Mouse (Mus musculus) heart, embryonic 13.5 days (tissue): Measurements from ENCODE around the gene Phyh. TPM values are rescaled to one million over a fixed set of nuclear protein-coding genes. Genes with fewer than 3 reads are reported as not detected.

Source experiments
- ATAC-seq: fragments of 200-750 bp; cut with Nextera tagmentation; 2 replicates; pipeline ENCODE4 v1.8.0; 2017; ENCODE audit warnings: moderate TSS enrichment; ENCODE audit not compliant: insufficient number of reproducible peaks, low FRiP score, low TSS enrichment; ENCODE audit errors: extremely low read depth
- H3K27ac ChIP-seq: fragments of 300-500 bp; sonication (generic); replicated peaks from 2 replicates; pipeline ENCODE4 v1.5.1; 2015; ENCODE audit warnings: moderate library complexity, mild to moderate bottlenecking, inconsistent platforms
- H3K27me3 ChIP-seq: fragments of 300-500 bp; sonication (generic); replicated peaks from 2 replicates; pipeline ENCODE4 v1.6.1; 2015; ENCODE audit warnings: mild to moderate bottlenecking, inconsistent platforms
- H3K36me3 ChIP-seq: fragments of 300-500 bp; sonication (generic); 2 replicates; pipeline ENCODE4 v1.6.1; 2015; ENCODE audit warnings: mild to moderate bottlenecking, inconsistent platforms
- H3K4me1 ChIP-seq: fragments of 300-500 bp; sonication (generic); 2 replicates; pipeline ENCODE4 v1.6.1; 2015; ENCODE audit warnings: inconsistent platforms
- H3K4me2 ChIP-seq: fragments of 300-500 bp; sonication (generic); 2 replicates; pipeline ENCODE4 v1.6.1; 2015; ENCODE audit warnings: inconsistent platforms, mild to moderate bottlenecking, moderate library complexity
- H3K4me3 ChIP-seq: fragments of 300-500 bp; sonication (generic); 2 replicates; pipeline ENCODE4 v1.5.1; 2015; ENCODE audit warnings: moderate library complexity, mild to moderate bottlenecking, inconsistent platforms
- H3K9ac ChIP-seq: fragments of 300-500 bp; sonication (generic); 2 replicates; pipeline ENCODE4 v1.6.1; 2015; ENCODE audit warnings: inconsistent platforms, mild to moderate bottlenecking, moderate library complexity
- H3K9me3 ChIP-seq: fragments of 300-500 bp; sonication (generic); 2 replicates; pipeline ENCODE4 v1.6.1; 2016; ENCODE audit warnings: inconsistent platforms
- WGBS: fragments of 180-500 bp; shearing (Covaris S2); methylation state at CpG from one replicate; pipeline ENCODE4 v1.1.7; 2015; ENCODE audit warnings: mixed read lengths; 5-methylcytosine and 5-hydroxymethylcytosine counted together
- polyA plus RNA-seq: library from polyadenylated mRNA; unstranded; fragments of >200 nt; fragmentation: Nextera tagmentation; extraction: Ambion mirVana; gene quantifications from 2 replicates; pipeline ENCODE4 v1.2.1, GENCODE M21; 2015

Phyh gene
- 134 and 148 TPM in 2 replicates for polyA plus RNA-seq

DNA sequence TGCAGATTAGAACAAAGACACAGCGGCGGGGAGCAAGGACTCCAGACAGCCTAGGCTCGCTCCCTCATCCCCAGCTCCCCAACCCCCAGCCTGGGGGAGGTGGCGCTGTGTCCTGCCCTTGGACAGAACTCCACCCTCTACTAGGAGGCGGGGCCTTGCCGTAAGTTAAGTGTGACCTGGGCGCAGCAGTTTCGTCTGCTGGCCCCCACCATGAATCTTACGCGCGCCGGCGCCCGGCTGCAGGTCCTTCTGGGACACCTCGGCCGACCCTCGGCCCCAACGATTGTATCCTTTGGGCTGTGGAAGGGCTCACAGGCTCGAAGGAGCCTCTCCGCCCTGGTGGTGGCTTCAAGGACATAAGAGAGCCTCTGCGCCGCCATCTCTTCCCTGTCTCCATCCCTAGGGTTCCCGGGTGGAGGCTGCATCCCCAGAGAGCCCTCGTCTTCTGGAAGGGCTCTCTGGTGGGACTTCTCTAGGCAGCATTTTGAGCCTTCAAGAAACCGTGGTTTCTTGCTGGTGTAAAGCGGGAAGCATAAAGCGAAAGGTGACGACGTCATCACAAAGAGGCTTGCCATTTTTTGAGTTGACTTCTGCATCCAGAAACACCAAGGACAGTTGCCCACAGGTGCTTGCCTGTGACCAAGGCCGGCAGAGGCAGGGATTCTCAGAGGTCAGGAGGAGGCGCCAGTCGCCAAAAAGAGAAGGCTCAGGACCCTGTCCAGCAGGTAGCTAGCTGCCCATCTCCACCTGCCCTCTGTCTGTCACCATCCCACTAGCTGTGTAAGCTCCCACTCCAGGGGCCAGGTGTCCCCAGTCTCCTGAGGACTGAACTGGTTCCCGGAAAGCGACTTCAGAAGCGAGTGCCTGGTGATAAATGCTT, at the start of gene Phyh:
Gene Phyh (plus strand): TSS at position 160 of the 880 bp plus-strand sequence.
- WGBS = 4% methylated on average over 35 of the region's 35 CpGs
- peak; percentile 91 for ATAC-seq
- H3K4me3 ChIP-seq = peak within 1 kb of the TSS; percentile 77
- H3K4me2 ChIP-seq = peak within 1 kb of the TSS; percentile 91
- peaks cover 7% of the 10 kb centered on the region for H3K36me3 ChIP-seq
- H3K4me1 ChIP-seq = peaks cover 18% of the 10 kb centered on the region
- H3K9ac ChIP-seq = peak within 1 kb of the TSS; percentile 90
- peak within 1 kb of the TSS; percentile 88 for H3K27ac ChIP-seq
- no peaks in the 10 kb centered on the region for H3K9me3 ChIP-seq
- no peaks in the 10 kb centered on the region for H3K27me3 ChIP-seq

DNA sequence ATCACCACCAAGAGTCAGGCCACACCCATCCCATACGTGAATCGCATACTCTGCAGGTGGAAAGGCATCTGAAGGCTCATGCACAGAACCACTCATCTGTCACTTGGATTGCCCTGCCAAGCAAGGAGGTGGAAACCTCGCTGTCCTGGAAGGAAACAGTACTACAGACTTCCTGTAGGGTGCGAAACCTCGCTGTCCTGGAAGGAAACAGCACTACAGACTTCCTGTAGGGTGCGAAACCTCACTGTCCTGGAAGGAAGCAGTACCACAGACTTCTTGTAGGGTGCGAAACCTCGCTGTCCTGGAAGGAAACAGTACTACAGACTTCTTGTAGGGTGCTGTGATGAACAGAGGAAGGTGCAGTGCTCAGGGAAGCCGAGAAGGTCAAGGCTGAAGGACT, 46.1 kb upstream of the Phyh start:
- no peaks in the 10 kb centered on the region for H3K9me3 ChIP-seq
- H3K4me3 ChIP-seq = no peak overlapping the region
- H3K9ac ChIP-seq = no peak overlapping the region
- H3K4me2 ChIP-seq = no peak overlapping the region
- no peak for ATAC-seq
- H3K27me3 ChIP-seq = no peaks in the 10 kb centered on the region
- H3K36me3 ChIP-seq = no peaks in the 10 kb centered on the region
- H3K4me1 ChIP-seq = no peaks in the 10 kb centered on the region
- 58% methylated on average over 9 of the region's 9 CpGs for WGBS
- no peak overlapping the region for H3K27ac ChIP-seq

DNA sequence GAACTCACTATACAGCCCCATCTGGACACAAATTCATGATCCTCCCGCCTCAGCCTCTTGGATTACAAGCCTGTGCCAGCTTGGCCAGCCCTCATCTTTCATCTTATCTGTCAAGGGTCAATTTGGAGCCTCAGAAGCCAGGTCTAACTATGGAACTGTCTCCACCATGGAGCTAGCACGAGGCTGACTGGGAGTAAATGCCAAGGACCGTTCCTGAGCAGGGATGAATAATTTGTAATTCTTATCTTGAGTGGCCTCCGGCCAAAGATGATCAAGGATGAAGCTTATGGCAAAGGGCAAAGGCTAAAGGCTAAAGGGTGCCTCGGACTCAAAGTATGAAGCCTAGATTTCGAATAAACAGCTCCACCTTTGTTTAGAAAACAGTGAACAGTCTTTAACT, 45.5 kb upstream of the Phyh start:
- H3K4me2 ChIP-seq = no peak overlapping the region
- H3K4me1 ChIP-seq = no peaks in the 10 kb centered on the region
- H3K9ac ChIP-seq = no peak overlapping the region
- no peaks in the 10 kb centered on the region for H3K27me3 ChIP-seq
- ATAC-seq = no peak
- no peaks in the 10 kb centered on the region for H3K9me3 ChIP-seq
- no peak overlapping the region for H3K4me3 ChIP-seq
- H3K36me3 ChIP-seq = no peaks in the 10 kb centered on the region
- no peak overlapping the region for H3K27ac ChIP-seq
- 45% methylated on average over 6 of the region's 6 CpGs for WGBS

DNA sequence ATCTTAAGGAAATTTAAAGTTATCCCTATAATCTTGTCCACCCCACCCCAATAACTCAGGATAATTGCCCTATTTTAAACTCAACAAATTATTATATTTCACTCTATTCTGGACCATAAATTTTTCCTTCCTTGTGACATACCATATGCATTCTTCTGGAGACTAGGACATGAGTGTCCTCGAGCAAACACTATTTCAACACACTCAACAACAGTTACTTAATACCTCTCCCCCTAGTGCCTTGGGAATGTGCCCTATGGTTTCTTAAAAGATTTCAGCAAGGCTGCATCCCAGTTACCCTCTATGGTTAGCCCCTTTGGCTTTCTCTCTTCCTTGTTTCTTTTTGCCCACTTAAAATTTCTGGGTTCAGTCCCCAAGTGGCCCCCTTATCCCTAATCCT, 43.7 kb upstream of the Phyh start:
- Histone ChIP-seq H3K36me3 (no peaks in the 10 kb centered on the region), H3K9me3 (no peaks in the 10 kb centered on the region), H3K27ac (no peak overlapping the region), H3K27me3 (no peaks in the 10 kb centered on the region), H3K4me3 (no peak overlapping the region), H3K4me2 (no peak overlapping the region), H3K9ac (no peak overlapping the region), H3K4me1 (no peaks in the 10 kb centered on the region)
- ATAC-seq = no peak
- WGBS = 45% methylated on average over 1 of the region's 1 CpGs

DNA sequence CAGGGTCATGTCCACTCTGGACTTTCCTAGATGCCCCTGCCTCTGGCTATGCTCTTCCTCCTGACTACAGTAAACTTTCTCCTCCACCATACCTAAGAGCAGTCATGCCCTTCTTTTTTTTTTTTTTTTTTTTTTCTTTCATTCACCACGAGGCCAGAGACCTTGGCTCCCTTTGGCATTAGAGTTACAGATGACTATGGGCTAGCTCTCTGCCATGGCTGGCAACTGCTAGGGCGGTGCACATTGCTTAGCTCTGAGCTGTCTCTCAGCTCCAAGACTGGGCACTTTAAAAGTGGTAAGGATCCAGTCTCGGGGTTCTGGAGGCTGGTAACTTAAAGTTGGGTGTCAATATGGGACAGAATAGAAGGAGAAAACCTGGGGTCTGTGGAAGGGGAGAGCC, 42.7 kb upstream of the Phyh start:
- H3K27me3 ChIP-seq = no peaks in the 10 kb centered on the region
- H3K36me3 ChIP-seq = no peaks in the 10 kb centered on the region
- H3K9ac ChIP-seq = no peak overlapping the region
- no peak for ATAC-seq
- WGBS = 51% methylated on average over 3 of the region's 3 CpGs
- no peaks in the 10 kb centered on the region for H3K9me3 ChIP-seq
- H3K27ac ChIP-seq = no peak overlapping the region
- no peak overlapping the region for H3K4me2 ChIP-seq
- H3K4me3 ChIP-seq = no peak overlapping the region
- peaks cover 7% of the 10 kb centered on the region for H3K4me1 ChIP-seq

DNA sequence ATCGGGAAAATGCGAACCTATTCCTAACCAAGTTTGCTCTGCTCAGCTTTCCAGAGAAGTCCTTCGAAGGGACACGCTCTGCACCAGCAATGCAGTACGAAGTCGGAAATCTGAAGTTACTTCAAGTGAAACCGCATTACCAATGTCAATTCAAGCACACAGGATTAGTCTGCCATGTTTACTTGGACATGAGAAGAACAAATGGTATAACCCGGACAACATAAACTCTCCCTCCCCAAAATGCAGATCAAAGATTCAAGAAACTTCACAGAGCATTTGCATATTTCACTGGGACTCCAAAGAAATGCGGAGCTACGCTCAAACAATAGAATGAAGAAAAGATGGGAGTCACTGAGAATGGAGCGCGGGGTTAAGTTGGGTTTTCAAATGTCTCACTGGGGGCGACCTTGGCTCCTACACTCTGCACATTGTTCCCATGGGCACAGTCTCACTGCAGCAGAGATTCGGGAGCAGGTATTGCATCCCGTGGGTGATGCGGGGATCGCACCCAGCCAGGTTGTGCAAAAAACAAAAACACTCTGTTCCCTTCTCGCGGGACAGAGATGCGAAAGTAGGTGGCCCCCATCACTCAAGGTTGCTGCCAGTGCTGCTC, 38.0 kb upstream of the Phyh start:
- WGBS = 4% methylated on average over 20 of the region's 20 CpGs
- Histone ChIP-seq H3K36me3 (peaks cover 16% of the 10 kb centered on the region), H3K27ac (peak overlapping the region; percentile 99), H3K4me2 (peak overlapping the region; percentile 92), H3K4me3 (peak overlapping the region; percentile 94), H3K27me3 (no peaks in the 10 kb centered on the region), H3K9me3 (no peaks in the 10 kb centered on the region), H3K4me1 (peaks cover 24% of the 10 kb centered on the region), H3K9ac (peak overlapping the region; percentile 98)
- no peak for ATAC-seq

DNA sequence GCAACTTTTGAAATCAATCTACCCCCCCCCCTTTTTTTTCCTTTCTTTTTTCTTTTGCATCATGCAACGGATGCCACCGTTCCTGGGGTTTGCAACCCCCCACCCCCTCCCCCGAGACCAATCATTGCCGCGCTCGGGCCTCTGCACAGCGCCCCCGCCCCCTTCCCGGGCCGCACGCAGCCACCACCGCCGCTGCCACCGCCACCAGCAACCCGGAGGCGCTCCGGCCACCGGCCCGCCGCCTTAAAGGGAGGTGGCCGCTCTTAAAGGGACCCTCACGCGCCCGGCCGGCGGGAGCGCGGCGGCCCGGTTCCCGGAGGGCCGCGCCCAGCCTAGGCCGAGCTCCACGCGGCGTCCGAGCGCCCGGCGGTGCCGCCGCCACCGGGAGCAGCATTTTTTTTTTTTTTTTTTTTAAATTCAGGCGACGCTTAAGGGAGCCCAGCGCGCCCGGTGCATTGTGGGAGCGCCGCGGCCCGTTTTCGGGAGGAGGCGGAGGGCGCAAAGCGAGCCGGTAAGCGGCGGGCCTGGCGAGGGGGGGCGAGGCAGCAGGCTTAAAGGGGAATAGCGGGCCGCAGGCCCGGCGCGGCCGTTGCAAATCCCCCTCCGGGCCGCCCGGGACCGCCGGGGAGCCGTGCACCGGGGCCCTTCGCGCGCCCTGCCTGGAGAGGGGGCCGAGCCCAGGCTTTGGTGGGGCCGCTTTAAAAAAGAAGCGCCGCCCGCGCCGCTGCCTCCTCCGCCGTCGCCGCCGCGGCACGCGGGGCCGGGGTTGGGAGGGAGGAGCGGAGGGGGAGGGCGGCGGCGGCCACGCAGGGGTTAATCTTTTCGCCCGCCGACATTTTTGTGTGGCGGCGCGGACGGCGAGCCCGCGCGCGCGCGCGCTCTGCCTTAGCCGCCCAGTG, 37.2 kb upstream of the Phyh start, which contains the start of gene Sephs1:
Gene Sephs1 (plus strand): TSS at position 215 of the 899 bp plus-strand sequence.
- Histone ChIP-seq H3K4me3 (peak within 1 kb of the TSS; percentile 94), H3K4me2 (peak within 1 kb of the TSS; percentile 92), H3K27me3 (no peaks in the 10 kb centered on the region), H3K9me3 (no peaks in the 10 kb centered on the region), H3K4me1 (peaks cover 24% of the 10 kb centered on the region), H3K27ac (peak within 1 kb of the TSS; percentile 99), H3K9ac (peak within 1 kb of the TSS; percentile 98), H3K36me3 (peaks cover 23% of the 10 kb centered on the region)
- ATAC-seq = peak; percentile 67
- 1% methylated on average over 83 of the region's 115 CpGs for WGBS

DNA sequence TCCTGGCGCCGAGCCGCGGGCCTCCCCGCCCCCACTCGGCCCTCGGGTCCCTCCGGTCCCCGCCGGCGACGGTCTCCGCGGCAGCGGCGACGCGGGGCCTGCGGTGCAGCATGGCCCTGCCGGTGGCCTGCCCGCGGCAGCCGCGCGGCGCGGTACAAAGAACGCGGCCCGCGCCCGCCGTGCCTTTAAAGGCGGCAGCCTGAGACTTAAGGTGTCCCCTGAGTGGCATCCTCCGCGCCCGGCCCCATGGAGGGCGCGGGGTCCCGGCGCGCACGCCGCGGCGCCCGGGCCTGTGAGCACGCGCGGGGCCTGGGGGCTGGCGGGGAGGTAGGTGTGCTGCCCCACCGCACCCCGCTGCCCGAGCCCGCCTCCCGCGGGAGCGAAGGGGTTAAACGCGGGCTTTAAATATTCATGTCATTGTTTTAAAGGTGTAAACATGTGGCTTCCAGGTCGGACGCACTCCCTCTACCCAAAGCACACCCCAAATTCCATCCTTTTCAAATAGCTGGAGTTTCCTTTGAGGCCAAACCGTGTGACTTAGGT, 36.5 kb upstream of the Phyh start:
- H3K27me3 ChIP-seq = no peaks in the 10 kb centered on the region
- H3K9ac ChIP-seq = peak overlapping the region; percentile 98
- peak overlapping the region; percentile 94 for H3K4me3 ChIP-seq
- H3K4me1 ChIP-seq = peaks cover 24% of the 10 kb centered on the region
- no peaks in the 10 kb centered on the region for H3K9me3 ChIP-seq
- H3K27ac ChIP-seq = peak overlapping the region; percentile 99
- peaks cover 31% of the 10 kb centered on the region for H3K36me3 ChIP-seq
- peak overlapping the region; percentile 92 for H3K4me2 ChIP-seq
- peak; percentile 47; the same call in 1 of the 2 replicates for ATAC-seq
- under 1% methylated on average over 61 of the region's 63 CpGs for WGBS

DNA sequence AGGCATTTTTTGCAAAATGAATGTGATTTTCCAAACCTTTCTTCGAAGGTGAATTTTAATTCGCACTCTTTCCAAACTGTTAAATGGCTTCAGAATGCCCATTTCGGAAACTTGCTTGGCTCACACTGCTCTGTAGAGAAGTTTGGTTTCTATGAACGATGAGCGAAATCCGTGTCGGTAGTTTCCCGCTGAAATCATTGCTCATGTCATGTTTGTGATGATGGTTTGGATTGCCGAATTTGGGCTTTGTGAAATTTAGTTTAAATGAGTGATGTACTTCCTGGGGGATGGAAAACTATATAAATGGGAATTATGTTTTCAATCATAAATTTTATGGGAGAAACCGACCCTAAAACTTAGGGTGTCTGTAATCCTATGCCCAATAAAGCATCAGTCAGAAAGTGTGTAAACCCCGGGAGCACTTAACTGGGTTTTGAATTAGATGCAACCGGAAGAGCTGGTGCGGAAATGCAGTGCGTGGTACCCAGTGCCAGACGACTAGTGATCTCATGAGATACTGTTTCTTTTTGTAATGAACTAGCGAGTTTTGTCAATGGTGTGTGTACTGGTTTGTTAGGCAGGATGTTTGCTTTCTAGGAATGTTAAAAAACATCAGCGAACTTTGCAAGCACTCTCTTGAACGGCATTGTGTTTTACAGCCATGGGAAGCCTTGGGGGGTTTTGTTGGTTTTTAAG, 35.7 kb upstream of the Phyh start:
- H3K4me2 ChIP-seq = peak overlapping the region; percentile 92
- ATAC-seq = no peak
- H3K27ac ChIP-seq = peak overlapping the region; percentile 99
- H3K4me3 ChIP-seq = peak overlapping the region; percentile 94
- peaks cover 39% of the 10 kb centered on the region for H3K36me3 ChIP-seq
- 3% methylated on average over 18 of the region's 18 CpGs for WGBS
- no peaks in the 10 kb centered on the region for H3K27me3 ChIP-seq
- no peaks in the 10 kb centered on the region for H3K9me3 ChIP-seq
- H3K4me1 ChIP-seq = peaks cover 24% of the 10 kb centered on the region
- H3K9ac ChIP-seq = peak overlapping the region; percentile 98

DNA sequence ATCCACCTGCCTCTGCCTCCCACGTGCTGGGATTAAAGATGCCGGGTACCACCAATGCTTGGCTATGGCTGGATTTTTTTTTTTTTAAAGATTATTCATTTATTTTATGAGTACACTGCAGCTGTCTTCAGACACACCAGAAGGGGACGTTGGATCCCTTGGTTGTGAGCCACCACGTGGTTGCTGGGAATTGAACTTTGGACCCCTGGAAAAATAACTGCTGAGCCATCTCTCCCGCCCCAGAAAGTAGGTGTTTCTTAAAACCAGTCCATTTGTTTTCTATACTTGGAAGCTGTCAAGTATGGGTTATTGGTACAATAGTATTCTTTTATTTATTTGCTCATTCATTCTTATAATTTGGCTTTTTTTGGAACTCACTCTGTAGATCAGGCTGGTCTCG, 31.9 kb upstream of the Phyh start:
- H3K36me3 ChIP-seq = peaks cover 76% of the 10 kb centered on the region
- H3K9me3 ChIP-seq = no peaks in the 10 kb centered on the region
- no peak overlapping the region for H3K4me2 ChIP-seq
- ATAC-seq = no peak
- H3K4me3 ChIP-seq = no peak overlapping the region
- H3K9ac ChIP-seq = no peak overlapping the region
- 90% methylated on average over 6 of the region's 6 CpGs for WGBS
- no peaks in the 10 kb centered on the region for H3K27me3 ChIP-seq
- H3K27ac ChIP-seq = no peak overlapping the region
- peaks cover 17% of the 10 kb centered on the region for H3K4me1 ChIP-seq
